Mouse (Mus musculus) activated CD4-positive, CD25-positive, alpha-beta regulatory T cell, adult 4 months (primary cell): ENCODE data around the gene Mrpl24. TPM values are rescaled to one million over a fixed set of nuclear protein-coding genes. Genes with fewer than 3 reads are reported as not detected.

ENCODE experiments used
- ATAC-seq: one replicate; pipeline ENCODE4 v1.8.0; 2017
- polyA plus RNA-seq, 2 experiments: library from polyadenylated mRNA; unstranded; fragments of 100-300 nt; shearing (Covaris generic); gene quantifications; one replicate each; pipeline ENCODE4 v1.2.1; 2017

Gene Mrpl24
- polyA plus RNA-seq, 2 experiments from 2014 or later: 158 to 159 TPM

DNA sequence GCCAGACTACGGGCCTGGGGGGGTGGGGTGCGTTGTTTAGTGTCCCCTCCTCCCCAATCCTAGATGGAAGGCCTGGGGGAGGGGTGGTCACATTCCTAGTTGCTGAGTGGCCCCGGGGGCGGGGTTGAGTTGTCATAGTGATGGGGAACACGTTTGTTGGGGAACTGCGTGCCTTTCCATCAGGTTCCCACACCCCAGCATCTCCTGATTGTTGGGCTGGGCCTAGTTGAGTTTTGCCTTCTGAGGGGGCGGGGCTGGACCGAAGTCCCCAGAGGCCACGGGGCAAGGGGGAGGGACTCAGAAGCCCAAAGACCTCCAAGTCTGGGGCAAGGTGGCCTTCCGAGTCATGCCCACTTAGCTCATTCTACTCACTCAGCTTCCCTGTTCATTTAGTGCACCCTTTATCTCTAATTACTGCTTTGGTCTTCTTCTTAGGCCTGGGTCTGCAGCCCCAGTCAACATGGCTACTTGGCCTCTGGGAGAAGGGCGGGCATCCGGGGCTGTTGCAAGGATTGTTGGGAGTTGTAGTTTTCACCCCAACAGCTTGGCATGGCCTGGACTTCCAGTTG lies 8.6 kb upstream of the Mrpl24 start:
- no peak for ATAC-seq

GRCm38 (mm10) chr3:87913491-87913890 lies 5.8 kb upstream of the Mrpl24 start:
- ATAC-seq: no peak

DNA sequence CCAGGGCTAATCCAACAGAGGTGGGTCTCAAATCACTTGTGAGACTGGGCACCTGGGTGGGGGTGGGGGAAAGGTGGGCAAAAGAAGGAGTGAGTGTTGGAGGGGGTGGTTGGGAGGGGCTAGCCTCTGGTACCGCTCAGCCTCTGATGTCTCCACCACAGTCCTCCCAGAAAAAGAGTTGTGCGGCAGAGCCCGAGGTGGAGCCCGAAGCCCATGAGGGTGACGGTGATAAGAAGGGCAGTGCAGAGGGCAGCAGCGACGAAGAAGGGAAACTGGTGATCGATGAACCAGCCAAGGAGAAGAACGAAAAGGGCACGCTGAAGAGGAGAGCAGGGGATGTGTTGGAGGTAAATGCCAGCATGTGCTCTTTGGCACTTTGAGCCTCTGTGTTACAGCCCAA lies 5.4 kb upstream of the Mrpl24 start:
- ATAC-seq: no peak

GRCm38 (mm10) chr3:87916990-87917389 lies 2.3 kb upstream of the Mrpl24 start:
- ATAC-seq: no peak

- no peak for ATAC-seq
Observed at GRCm38 (mm10) chr3:87918551-87918950, 755 bp upstream of the Mrpl24 start.

DNA sequence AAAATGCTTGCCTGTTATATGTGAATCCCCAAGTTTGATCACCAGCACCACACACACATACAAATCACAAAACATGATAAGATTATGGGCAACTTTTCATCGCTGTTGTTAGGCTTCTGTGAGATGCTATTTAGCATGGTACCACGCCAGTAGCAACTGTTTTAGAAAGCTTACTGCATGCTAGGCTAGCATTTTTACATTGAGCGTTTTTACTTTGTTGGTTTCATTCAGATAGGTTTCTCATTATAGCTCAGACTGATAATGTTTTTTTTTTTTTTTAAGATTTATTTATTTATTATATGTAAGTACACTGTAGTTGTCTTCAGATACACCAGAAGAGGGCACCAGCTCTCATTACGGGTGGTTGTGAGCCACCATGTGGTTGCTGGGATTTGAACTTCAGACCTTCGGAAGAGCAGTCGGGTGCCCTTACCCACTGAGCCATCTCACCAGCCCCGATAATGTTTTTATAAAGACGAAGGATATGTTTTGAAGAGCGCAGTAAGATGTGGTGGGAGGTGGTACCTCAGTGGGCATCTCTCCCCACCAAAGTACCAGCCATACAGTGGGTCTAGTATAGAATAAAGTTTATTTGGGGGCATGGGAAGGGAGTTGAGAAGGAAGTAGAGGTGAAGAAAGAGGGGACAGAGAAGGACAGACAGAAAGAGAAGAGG lies 1.1 kb downstream of the Mrpl24 start:
- ATAC-seq: no peak

- ATAC-seq: no peak
Observed at GRCm38 (mm10) chr3:87924996-87925395, 5.7 kb downstream of the Mrpl24 start.

GRCm38 (mm10) chr3:87927452-87927851 lies 8.1 kb downstream of the Mrpl24 start:
- no peak for ATAC-seq

- peak; percentile 16 for ATAC-seq
Observed at GRCm38 (mm10) chr3:87929341-87930077, 10.2 kb downstream of the Mrpl24 start.

DNA sequence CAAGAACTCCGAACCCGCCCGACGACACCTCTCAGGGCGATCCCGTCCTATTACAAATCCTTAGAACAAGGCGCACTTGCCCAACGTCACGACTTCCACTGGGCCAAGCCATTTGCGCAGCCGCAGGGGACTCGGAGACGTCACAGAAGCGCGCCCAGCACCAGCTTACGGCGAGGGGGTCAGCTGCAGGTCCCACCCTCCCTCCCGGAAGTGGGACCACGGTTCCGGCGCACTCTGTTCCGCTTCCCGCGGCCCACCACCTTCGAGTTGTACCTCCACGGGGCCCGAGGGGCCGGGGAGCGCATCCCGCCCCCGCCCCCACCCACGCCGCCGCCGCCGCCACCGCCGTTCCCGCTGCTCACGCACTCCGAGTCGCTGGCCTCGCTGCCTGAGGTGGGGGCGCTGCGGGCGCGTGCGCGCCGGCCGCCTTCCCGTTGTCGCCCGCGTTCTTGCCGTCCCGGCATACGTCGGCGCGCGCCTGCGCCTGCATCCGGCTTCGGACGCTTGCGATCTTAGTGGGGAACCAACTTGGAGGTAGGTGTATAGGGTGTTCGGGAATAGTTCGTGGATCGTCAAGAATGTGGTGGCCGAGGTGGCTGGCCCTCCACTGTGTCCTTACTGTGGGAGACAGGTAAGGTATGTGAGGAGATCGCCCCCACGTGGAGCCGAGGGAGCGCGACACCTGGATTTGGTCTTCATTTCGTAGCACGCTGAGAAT lies 10.9 kb downstream of the Mrpl24 start, which contains the start of the genes Isg20l2 and Rrnad1:
Gene Isg20l2 (plus strand): TSS at position 237 of the 718 bp plus-strand sequence.
Gene Rrnad1 (minus strand): TSS at position 640 of the 718 bp plus-strand sequence.
- ATAC-seq: peak; percentile 91

DNA sequence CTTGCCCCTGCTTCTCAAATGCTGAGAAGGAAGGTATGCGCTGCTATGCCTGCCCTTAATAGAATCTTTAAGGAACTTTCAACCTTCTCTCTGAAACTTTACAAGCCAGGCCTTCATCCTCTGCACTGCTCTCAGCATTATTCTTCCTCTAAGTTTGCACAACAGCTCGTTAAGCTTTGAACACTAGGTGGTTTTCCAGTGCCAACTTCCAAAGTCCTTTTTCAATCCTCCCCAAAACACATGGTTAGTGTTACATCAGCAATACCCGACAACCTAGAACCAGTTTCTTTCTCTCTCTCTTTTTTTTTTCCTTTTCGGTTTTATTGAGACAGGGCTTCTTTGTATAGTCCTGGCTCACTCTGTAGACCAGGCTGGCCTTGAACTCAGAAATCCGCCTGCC lies 14.7 kb downstream of the Mrpl24 start:
- ATAC-seq: no peak

GRCm38 (mm10) chr3:87934501-87934900 lies 15.2 kb downstream of the Mrpl24 start:
- no peak for ATAC-seq

- ATAC-seq: no peak
Observed at GRCm38 (mm10) chr3:87935201-87935600, 15.9 kb downstream of the Mrpl24 start.

GRCm38 (mm10) chr3:87935776-87936175 lies 16.5 kb downstream of the Mrpl24 start:
- no peak for ATAC-seq

- ATAC-seq: no peak
Observed at GRCm38 (mm10) chr3:87940611-87941010, 21.3 kb downstream of the Mrpl24 start.

DNA sequence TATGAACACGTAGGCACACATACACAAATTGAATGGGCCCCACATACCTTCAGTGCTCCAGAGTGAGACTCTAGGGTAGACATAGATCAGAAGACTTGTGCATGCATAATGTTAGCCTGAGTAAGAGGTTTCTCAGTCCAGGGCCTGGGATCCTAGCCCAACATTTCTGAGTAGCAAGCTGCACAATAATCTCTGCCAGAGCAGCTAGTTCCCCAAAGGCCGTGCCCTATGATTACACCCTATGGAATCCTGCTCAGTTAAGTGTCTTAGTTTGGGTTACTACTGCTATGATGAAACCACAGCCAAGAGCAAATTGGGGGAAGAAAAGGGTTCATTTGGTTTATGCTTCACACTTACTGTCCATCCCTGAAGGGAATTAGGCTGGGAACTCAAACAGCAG lies 23.2 kb downstream of the Mrpl24 start:
- no peak for ATAC-seq

DNA sequence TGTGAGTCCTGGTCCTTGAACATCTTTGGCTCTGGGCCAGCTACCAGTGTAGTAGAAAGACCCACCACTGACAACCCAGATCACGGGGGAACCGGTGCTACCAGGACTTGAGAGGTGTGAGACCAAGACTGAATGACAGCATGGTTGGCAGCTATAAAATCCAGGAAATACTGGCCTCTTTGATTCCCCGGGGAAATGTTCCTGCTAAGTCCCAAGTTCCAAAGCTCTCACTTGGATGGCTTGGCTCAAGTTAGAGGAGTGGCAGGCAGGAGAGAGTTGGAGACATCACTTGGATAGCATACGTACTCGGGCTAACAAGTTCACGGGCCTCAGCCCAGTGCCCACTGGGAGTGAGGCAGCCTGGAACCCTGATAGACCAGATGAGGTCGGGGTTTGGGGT lies 24.3 kb downstream of the Mrpl24 start:
- no peak for ATAC-seq

DNA sequence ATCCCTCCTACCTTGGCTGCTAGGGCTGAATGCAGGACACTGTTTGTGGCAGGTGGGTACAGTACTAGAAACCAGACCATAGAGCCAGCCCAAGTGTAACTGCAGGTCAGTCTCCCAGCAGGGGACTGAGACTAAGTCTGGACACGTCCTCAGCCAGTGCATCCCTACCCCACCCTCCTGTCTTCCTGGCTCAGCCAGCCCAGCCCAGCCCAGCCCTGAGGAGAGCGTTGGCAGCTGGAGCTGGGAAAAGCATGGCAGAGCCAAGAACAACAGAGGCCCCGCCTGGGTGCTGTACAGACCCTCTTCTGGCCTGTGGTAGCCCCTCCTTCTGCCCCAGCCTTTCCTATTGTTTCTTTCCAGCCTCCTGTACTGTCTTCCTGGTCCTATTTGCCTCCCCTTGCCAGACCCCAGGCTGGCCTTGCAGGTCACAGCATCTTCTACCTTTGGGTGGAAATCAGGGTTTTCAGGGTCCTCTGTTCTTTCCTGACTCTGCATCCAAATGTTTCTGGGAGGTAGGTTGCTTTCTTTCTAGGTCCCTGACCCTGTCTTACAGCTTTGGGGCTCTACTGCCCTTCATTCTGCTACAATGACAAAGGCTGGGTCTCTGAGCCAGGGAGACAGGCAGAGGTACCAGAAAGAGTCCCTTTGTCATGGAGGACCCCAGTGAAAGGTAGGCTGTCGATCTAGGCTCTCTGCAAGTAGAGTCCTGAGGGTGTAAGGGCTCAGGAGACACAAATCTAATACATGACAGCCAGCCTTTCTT lies 25.7 kb downstream of the Mrpl24 start:
- ATAC-seq: no peak

GRCm38 (mm10) chr3:87945781-87946540 lies 26.7 kb downstream of the Mrpl24 start:
- ATAC-seq: no peak

DNA sequence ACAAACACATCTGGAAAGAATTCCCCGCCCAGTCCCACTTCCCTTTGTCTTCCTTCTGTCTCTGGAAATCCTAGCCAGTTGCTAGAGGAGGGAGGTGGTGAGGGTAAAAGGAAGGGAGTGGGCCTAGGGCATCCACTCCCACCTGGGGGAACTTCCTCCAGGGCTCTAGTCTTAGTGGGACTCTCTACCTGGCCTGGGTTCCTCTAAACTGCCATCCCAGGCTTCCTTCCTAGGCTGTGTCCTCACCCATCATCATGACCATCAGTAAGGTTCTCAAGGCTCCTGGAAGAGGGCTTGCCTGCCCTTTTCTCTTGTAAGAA lies 27.2 kb downstream of the Mrpl24 start:
- ATAC-seq: no peak

GRCm38 (mm10) chr3:87947056-87947810 lies 27.9 kb downstream of the Mrpl24 start:
- peak; percentile 40 for ATAC-seq
